Mouse (Mus musculus): ENCODE results near the gene Snx3. TPM values are rescaled to one million over a fixed set of nuclear protein-coding genes. Genes with fewer than 3 reads are reported as not detected.

Snx3 gene
- total and polyA plus RNA-seq, 3 experiments = 164 to 258 (median 179) TPM

DNA sequence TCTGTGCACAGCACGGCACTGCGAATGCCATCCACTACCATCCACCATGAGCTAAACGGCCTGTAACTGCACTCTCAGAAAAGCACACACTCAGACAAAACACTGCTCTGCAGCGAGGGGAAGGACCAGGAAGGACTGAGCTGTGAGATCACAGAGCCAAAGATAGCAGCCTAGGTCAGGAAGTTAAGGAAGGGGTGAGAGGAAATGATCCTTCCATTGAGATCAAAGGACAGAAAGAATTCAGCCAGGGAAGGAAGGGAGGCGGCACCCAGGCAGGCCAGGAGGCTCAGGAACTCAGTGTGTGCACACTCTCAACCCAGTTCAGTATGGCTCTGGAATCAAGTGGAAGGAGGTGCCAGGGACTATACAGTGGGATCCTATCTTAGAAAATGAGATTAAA is 37.6 kb upstream of the Snx3 start:
- H3K27me3 ChIP-seq (ENCODE audit: control insufficient read depth, insufficient read depth, low read length) = no peaks in the 10 kb centered on the region
- H3K4me1 ChIP-seq (ENCODE audit: control insufficient read depth, insufficient read depth, low read length) = peaks cover 6% of the 10 kb centered on the region
- 15% methylated on average over 5 of the region's 5 CpGs for WGBS
- H3K4me3 ChIP-seq = no peak overlapping the region
- peak; percentile 44; the same call in 1 of the 2 replicates for TF ChIP-seq POLR2A (IDR thresholded peaks at IDR 0.05; ENCODE audit: insufficient read depth, low read depth, low read length)
- no peak for TF ChIP-seq CTCF (IDR thresholded peaks at IDR 0.05)
- peak; percentile 67; the same call in 1 of the 2 replicates for TF ChIP-seq EP300 (IDR thresholded peaks at IDR 0.05; ENCODE audit: insufficient read depth, low read depth, low read length)
- no peaks in the 10 kb centered on the region for H3K36me3 ChIP-seq (ENCODE audit: control insufficient read depth, insufficient read depth, low read length)
- intact Hi-C loops (cut with DNase I) = no loop called here
- DNase-seq = peak in 1 of 2 experiments; percentile 63
- peak overlapping the region; percentile 78 for H3K27ac ChIP-seq
- H3K79me2 ChIP-seq (replicated peaks; ENCODE audit: control insufficient read depth, insufficient read depth, low read length) = peaks cover 2% of the 10 kb centered on the region
- H3K9ac ChIP-seq (ENCODE audit: low read depth, low read length) = no peak overlapping the region

DNA sequence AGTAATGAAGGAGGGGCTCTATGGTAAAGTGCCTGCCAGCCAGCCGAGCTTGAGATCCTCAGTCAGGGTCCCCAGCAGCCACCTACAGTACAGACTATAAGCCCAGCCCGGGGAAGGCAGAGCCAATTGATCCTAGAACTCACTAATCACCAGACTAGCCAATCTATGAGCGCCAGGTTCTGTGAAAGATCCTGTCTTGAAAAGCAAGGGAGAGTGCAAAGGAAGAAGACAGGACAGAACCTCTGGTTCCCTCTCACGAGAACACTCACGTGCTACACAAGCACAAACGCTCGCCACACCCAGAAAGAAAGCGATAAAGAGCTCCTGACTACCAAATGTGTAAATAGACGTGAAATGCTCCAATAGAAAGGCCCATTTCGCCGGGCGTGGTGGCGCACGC is 37.0 kb upstream of the Snx3 start:
- H3K79me2 ChIP-seq (replicated peaks; ENCODE audit: control insufficient read depth, insufficient read depth, low read length) = peaks cover 2% of the 10 kb centered on the region
- no peaks in the 10 kb centered on the region for H3K27me3 ChIP-seq (ENCODE audit: control insufficient read depth, insufficient read depth, low read length)
- no peak for TF ChIP-seq POLR2A (IDR thresholded peaks at IDR 0.05; ENCODE audit: insufficient read depth, low read depth, low read length)
- TF ChIP-seq EP300 (IDR thresholded peaks at IDR 0.05; ENCODE audit: insufficient read depth, low read depth, low read length) = no peak
- no peak for TF ChIP-seq CTCF (IDR thresholded peaks at IDR 0.05)
- DNase-seq = no peak
- intact Hi-C loops (cut with DNase I) = no loop called here
- H3K36me3 ChIP-seq (ENCODE audit: control insufficient read depth, insufficient read depth, low read length) = no peaks in the 10 kb centered on the region
- no peak overlapping the region for H3K9ac ChIP-seq (ENCODE audit: low read depth, low read length)
- H3K4me3 ChIP-seq = no peak overlapping the region
- peak overlapping the region; percentile 78 for H3K27ac ChIP-seq
- H3K4me1 ChIP-seq (ENCODE audit: control insufficient read depth, insufficient read depth, low read length) = peaks cover 6% of the 10 kb centered on the region
- WGBS = 77% methylated on average over 14 of the region's 14 CpGs

DNA sequence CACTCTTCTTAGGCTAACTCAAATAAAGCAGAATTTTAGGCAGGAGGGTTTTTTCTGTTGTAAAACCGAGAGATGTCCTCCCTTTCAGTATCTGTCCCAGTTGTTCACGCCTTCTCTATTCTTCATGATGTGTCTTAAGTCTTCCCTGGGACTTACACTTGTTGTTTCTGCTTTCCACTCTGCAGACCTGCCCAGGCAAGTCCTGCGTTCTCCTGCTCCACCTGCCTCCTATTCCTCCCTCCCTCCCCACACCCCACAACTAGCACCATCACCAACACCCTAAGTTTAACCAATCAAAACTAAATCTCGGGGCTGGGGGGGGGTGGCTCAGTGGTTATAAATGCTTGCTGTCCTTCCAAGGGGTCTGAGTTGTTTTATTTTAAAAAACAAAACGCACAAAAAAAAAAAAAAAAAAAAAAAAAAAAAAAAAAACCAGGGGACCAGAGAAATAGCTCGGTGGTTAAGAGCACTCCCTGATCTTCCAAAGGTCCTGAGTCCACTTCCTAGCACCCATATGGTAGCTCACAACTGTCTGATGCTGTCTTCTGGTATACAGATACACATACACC is 26.8 kb upstream of the Snx3 start:
- 83% methylated on average over 6 of the region's 6 CpGs for WGBS
- H3K27me3 ChIP-seq (ENCODE audit: control insufficient read depth, insufficient read depth, low read length) = no peaks in the 10 kb centered on the region

GRCm38 (mm10) chr10:42476774-42477475 is 24.9 kb upstream of the Snx3 start:
- Histone ChIP-seq H3K79me2 (replicated peaks; ENCODE audit: control insufficient read depth, insufficient read depth, low read length) (peaks cover 1% of the 10 kb centered on the region; the same call in 1 of the 2 replicates), H3K9ac (ENCODE audit: low read depth, low read length) (no peak overlapping the region), H3K4me3 (peak overlapping the region; percentile 88), H3K36me3 (ENCODE audit: control insufficient read depth, insufficient read depth, low read length) (peaks cover 3% of the 10 kb centered on the region; the same call in 1 of the 2 replicates), H3K27me3 (ENCODE audit: control insufficient read depth, insufficient read depth, low read length) (no peaks in the 10 kb centered on the region), H3K4me1 (ENCODE audit: control insufficient read depth, insufficient read depth, low read length) (peaks cover 8% of the 10 kb centered on the region), H3K27ac (peak overlapping the region; percentile 100)
- intact Hi-C loops (cut with DNase I) = loop anchor here (2.0 kb wide), 1 partner anchor 20 kb away; no protein-coding TSS in a partner anchor
- TF ChIP-seq CTCF (IDR thresholded peaks at IDR 0.05) = peak; percentile 36
- peak; percentile 49; the same call in 1 of the 2 replicates for TF ChIP-seq EP300 (IDR thresholded peaks at IDR 0.05; ENCODE audit: insufficient read depth, low read depth, low read length)
- 0 out of 2 replicates have a peak, but pooled peaks have one; percentile 37 for TF ChIP-seq POLR2A (IDR thresholded peaks at IDR 0.05; ENCODE audit: insufficient read depth, low read depth, low read length)
- WGBS = 69% methylated on average over 10 of the region's 10 CpGs
- DNase-seq = peak in 1 of 2 experiments; percentile 48

More for the DNA sequence above, 26.8 kb upstream of the Snx3 start:
- Histone ChIP-seq H3K4me1 (ENCODE audit: control insufficient read depth, insufficient read depth, low read length) (peaks cover 8% of the 10 kb centered on the region), H3K36me3 (ENCODE audit: control insufficient read depth, insufficient read depth, low read length) (peaks cover 3% of the 10 kb centered on the region; the same call in 1 of the 2 replicates), H3K4me3 (no peak overlapping the region), H3K79me2 (replicated peaks; ENCODE audit: control insufficient read depth, insufficient read depth, low read length) (peaks cover 1% of the 10 kb centered on the region; the same call in 1 of the 2 replicates), H3K9ac (ENCODE audit: low read depth, low read length) (no peak overlapping the region), H3K27ac (no peak overlapping the region)
- intact Hi-C loops (cut with DNase I) = no loop called here
- DNase-seq = no peak
- TF ChIP-seq CTCF (IDR thresholded peaks at IDR 0.05) = no peak
- no peak for TF ChIP-seq EP300 (IDR thresholded peaks at IDR 0.05; ENCODE audit: insufficient read depth, low read depth, low read length)
- no peak for TF ChIP-seq POLR2A (IDR thresholded peaks at IDR 0.05; ENCODE audit: insufficient read depth, low read depth, low read length)

- H3K36me3 ChIP-seq (ENCODE audit: control insufficient read depth, insufficient read depth, low read length) = peaks cover 3% of the 10 kb centered on the region; the same call in 1 of the 2 replicates
- H3K27ac ChIP-seq = peak overlapping the region; percentile 100
- H3K27me3 ChIP-seq (ENCODE audit: control insufficient read depth, insufficient read depth, low read length) = no peaks in the 10 kb centered on the region
- TF ChIP-seq CTCF (IDR thresholded peaks at IDR 0.05) (no peak), POLR2A (IDR thresholded peaks at IDR 0.05; ENCODE audit: insufficient read depth, low read depth, low read length) (no peak), EP300 (IDR thresholded peaks at IDR 0.05; ENCODE audit: insufficient read depth, low read depth, low read length) (no peak)
- peaks cover 8% of the 10 kb centered on the region for H3K4me1 ChIP-seq (ENCODE audit: control insufficient read depth, insufficient read depth, low read length)
- H3K4me3 ChIP-seq = peak overlapping the region; percentile 88
- peaks cover 1% of the 10 kb centered on the region; the same call in 1 of the 2 replicates for H3K79me2 ChIP-seq (replicated peaks; ENCODE audit: control insufficient read depth, insufficient read depth, low read length)
- intact Hi-C loops (cut with DNase I) = loop anchor here (1.0 to 2.0 kb wide), 2 partner anchors 21 to 25 kb away; partner anchors contain the start of gene Snx3
- no peak for DNase-seq
- 5% methylated on average over 25 of the region's 25 CpGs for WGBS
- peak overlapping the region; percentile 88 for H3K9ac ChIP-seq (ENCODE audit: low read depth, low read length)
Observed at GRCm38 (mm10) chr10:42477550-42478340, 24.1 kb upstream of the Snx3 start.

Data from heart, adult 2 months (tissue).